Comparison of ENCODE assay signal across 24 mouse cellular contexts in the genomic region with DNA sequence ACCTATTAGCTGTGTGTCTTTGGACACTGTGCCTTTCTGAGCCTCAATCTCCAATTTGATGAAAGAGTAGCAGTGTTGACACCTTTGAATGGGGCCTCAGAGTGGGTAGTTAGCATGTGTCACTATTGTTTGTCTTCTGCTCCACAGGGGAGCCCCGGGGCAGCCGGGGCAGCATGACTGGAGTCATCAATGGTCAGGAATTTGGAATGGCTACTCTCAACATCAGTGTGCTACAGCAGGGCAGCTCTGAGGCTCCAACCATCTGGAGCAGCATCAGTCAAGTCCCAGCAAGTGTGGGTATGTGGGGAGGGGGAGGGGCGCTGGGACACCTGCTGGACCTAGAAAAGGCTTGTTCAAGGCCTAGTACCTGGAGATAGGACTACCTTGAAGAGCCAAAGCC.
"Had no signal": no experiment of that assay in that cellular context is flagged by ENCODE, and none has a peak within 500 bp of the region (broad histone marks: within the 10 kb centered on the region; RNA-seq: fewer than 3 reads in every experiment).

No protein-coding gene starts in this region.

- H3K9ac ChIP-seq: limb, embryonic 13.5 days; liver, embryonic 14.5 days; liver, postnatal 0 days; lung, embryonic 14.5 days; midbrain, embryonic 13.5 days; neural tube, embryonic 13.5 days had no signal

- H3K4me2 ChIP-seq: limb, embryonic 13.5 days; liver, embryonic 11.5 days; lung, embryonic 14.5 days; midbrain, embryonic 13.5 days; neural tube, embryonic 13.5 days had no signal

- H3K4me3 ChIP-seq: layer of hippocampus, adult 2 months; limb, embryonic 10.5 days; limb, embryonic 13.5 days; midbrain, embryonic 13.5 days; myocyte; neural tube, embryonic 13.5 days had no signal

- H3K9me3 ChIP-seq: limb, embryonic 10.5 days; limb, embryonic 13.5 days; megakaryocyte, embryonic 14.5 days; midbrain, embryonic 13.5 days; neural tube, embryonic 13.5 days had no signal

- DNase-seq: kidney, adult 2 months; kidney, postnatal 25 days; layer of hippocampus, adult 9-11 months; liver, postnatal 0 days; lung, embryonic 14.5 days; lung, postnatal 36 days; right cerebral cortex, adult 18-20 months; right cerebral cortex, postnatal 14 days; right cerebral cortex, postnatal 4 days; thymus, adult 2 months; thymus, postnatal 14 days; thymus, postnatal 4 days had no signal

- H3K36me3 ChIP-seq: limb, embryonic 10.5 days; limb, embryonic 13.5 days; midbrain, embryonic 13.5 days; neural tube, embryonic 13.5 days had no signal

- H3K27ac ChIP-seq: kidney, postnatal 0 days; layer of hippocampus, adult 2 months; limb, embryonic 10.5 days; limb, embryonic 13.5 days; liver, embryonic 14.5 days; midbrain, embryonic 13.5 days; neural tube, embryonic 13.5 days had no signal

- ATAC-seq: liver, postnatal 0 days; lung, postnatal 0 days; midbrain, embryonic 13.5 days; midbrain, embryonic 16.5 days had no signal
